Mouse (Mus musculus) hematopoietic multipotent progenitor cell, adult 10-12 weeks (in vitro differentiated cells): ENCODE measurements around the gene Sult5a1. TPM values are rescaled to one million over a fixed set of nuclear protein-coding genes. Genes with fewer than 3 reads are reported as not detected.

Experiments
- polyA plus RNA-seq: library from polyadenylated mRNA; stranded (reverse); fragments of >175 nt; gene quantifications from 2 replicates; pipeline ENCODE4 v1.2.3, GENCODE M21; 2012; ENCODE audit warnings: low replicate concordance

Sult5a1 gene
- not detected in 2 replicates for polyA plus RNA-seq

DNA sequence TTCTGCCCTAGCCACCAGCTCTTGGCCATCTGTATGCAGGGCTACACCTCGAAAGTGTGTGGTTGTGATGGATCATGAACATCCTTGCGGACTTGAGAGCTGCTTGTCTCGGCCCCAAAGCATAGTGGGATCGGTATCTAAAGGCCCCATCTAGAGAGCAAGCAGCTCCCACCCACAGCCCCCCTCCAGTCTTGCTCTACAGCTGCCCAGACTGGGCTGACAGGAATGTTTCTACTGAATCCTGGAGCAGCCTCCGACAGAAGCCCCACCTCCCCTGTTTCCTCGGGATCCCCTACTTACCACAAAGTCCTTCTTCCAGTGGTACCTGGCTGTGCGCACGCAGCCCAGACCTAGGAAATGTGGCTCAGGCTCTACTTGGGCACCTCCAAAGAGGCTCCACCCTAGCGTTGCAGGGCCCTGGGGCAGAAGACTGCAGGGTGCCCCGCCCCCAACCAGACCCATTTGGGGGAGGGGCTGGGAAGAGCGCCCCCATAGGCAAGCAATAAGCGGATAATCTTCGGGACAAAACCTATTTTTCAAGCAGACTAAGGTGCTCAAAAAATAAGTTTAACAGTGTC lies at the start of gene Sult5a1:
Sult5a1 (minus strand) TSS at position 428 of the 578 bp plus-strand sequence.

GRCm38 (mm10) chr8:123185566-123186409 lies 27.7 kb upstream of the Sult5a1 start, which contains the start of gene Dpep1:
Dpep1 (plus strand) TSS chr8:123186242.

GRCm38 (mm10) chr8:123117127-123117731 lies 40.9 kb downstream of the Sult5a1 start, which contains the start of gene Cpne7:
Cpne7 (plus strand) TSS chr8:123117374.

DNA sequence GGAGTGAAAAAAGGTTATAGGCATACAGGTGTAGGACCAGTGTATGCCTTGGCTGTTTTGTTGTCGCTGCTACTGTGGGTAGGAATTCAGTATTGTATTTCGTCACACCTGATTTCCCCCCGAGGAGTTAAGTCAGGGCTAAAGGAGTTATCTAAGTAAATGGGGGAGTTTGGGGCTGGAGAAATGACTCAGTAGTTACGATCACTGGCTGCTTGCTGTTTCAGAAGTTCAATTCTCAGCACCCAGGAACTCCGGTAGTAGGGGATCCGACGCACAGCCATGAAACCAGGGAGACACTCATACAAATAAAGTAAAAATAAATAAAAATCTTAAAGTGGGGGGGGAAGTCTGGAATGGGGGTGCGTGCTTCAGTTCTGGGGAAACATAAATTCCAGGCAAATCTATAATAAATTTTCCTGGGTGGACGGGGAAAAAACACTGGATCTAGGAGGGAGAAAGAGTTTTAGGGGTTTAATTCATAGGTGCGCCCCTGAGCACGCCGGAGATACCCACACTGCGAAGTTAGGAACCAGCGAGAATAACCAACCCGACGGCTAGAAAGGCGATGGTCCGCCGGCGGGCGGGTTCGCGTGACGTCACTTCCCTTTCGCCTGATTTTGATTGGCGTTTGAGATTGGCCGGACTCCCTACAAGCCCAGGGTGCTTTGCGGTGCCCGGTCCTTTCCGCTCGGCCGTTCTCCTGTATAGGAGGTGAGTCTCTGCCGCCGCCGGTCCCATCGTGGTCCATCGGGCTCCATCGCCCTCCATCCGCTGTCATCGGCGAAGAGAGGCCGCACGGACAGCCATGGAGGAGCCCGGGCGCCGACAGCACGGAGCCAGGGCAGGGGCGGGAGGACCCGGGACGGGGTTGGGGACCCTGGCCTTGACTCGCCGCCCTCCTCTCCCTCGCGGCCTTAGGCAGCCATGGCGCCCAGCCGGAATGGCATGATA lies 56.1 kb downstream of the Sult5a1 start, which contains the start of gene Rpl13:
Rpl13 (plus strand) TSS at position 616 of the 951 bp plus-strand sequence.

Other genes with a start within 250 kb of the Sult5a1 start
- gene Ankrd11, start 116.0 kb downstream of the Sult5a1 start, polyA plus RNA-seq, result 140 and 285 TPM in 2 replicates
- gene Spg7, start 95.4 kb downstream of the Sult5a1 start, polyA plus RNA-seq, result 42.2 and 42.8 TPM in 2 replicates
- gene Rpl13, start 56.0 kb downstream of the Sult5a1 start, polyA plus RNA-seq, result 3,132 and 3,903 TPM in 2 replicates
- 1.2 and 4.3 TPM in 2 replicates for gene Cpne7, start 40.9 kb downstream of the Sult5a1 start, polyA plus RNA-seq
- not detected in 2 replicates for gene Dpep1, start 27.9 kb upstream of the Sult5a1 start, polyA plus RNA-seq
- gene Chmp1a, start 54.4 kb upstream of the Sult5a1 start, polyA plus RNA-seq, result 23.5 and 38.8 TPM in 2 replicates
- 0.11 TPM in 1 of 2 replicates, not detected in the other for gene Spata33, start 54.5 kb upstream of the Sult5a1 start, polyA plus RNA-seq
- gene Cdk10, start 66.5 kb upstream of the Sult5a1 start, polyA plus RNA-seq, result 66.1 and 110 TPM in 2 replicates
- 11.9 and 12.8 TPM in 2 replicates for gene Spata2l, start 77.9 kb upstream of the Sult5a1 start, polyA plus RNA-seq
- gene Zfp276, start 95.9 kb upstream of the Sult5a1 start, polyA plus RNA-seq, result 19.5 and 32.7 TPM in 2 replicates
- gene Vps9d1, start 96.0 kb upstream of the Sult5a1 start, polyA plus RNA-seq, result 136 and 348 TPM in 2 replicates
- gene Fanca, start 160.3 kb upstream of the Sult5a1 start, polyA plus RNA-seq, result 7.0 and 16.7 TPM in 2 replicates
- 0.24 and 0.85 TPM in 2 replicates for gene Spire2, start 174.4 kb upstream of the Sult5a1 start, polyA plus RNA-seq
- gene Tcf25, start 215.4 kb upstream of the Sult5a1 start, polyA plus RNA-seq, result 117 and 146 TPM in 2 replicates
- gene Mc1r, start 248.8 kb upstream of the Sult5a1 start, polyA plus RNA-seq, result not detected in 2 replicates